Mouse (Mus musculus) hindbrain, embryonic 15.5 days (tissue): ENCODE data around the gene Atxn3. TPM values are rescaled to one million over a fixed set of nuclear protein-coding genes. Genes with fewer than 3 reads are reported as not detected.
A peak's percentile ranks its signal among the peaks of the same experiment; 100 is the strongest.
"Not testable (repeated sequence)": the region's sequence is repeated elsewhere in the genome, so short reads cannot be mapped to it uniquely, and the experiment has no call there.

ENCODE experiments used
- ATAC-seq: fragments of 200-750 bp; cut with Nextera tagmentation; 2 replicates; pipeline ENCODE4 v1.8.0; 2017; ENCODE audit warnings: low read depth, moderate number of reproducible peaks, moderate TSS enrichment; ENCODE audit not compliant: low FRiP score
- H3K27ac ChIP-seq: fragments of 300-500 bp; sonication (generic); replicated peaks from 2 replicates; pipeline ENCODE4 v1.5.1; 2015; ENCODE audit warnings: mild to moderate bottlenecking, inconsistent platforms
- H3K27me3 ChIP-seq: fragments of 300-500 bp; sonication (generic); 2 replicates; pipeline ENCODE4 v1.6.1; 2015; ENCODE audit warnings: control low read depth, inconsistent platforms
- H3K36me3 ChIP-seq: fragments of 300-500 bp; sonication (generic); 2 replicates; pipeline ENCODE4 v1.6.1; 2015; ENCODE audit warnings: control low read depth, inconsistent platforms
- H3K4me1 ChIP-seq: fragments of 300-500 bp; sonication (generic); replicated peaks from 2 replicates; pipeline ENCODE4 v1.6.1; 2015; ENCODE audit warnings: control low read depth, inconsistent platforms
- H3K4me2 ChIP-seq: fragments of 300-500 bp; sonication (generic); 2 replicates; pipeline ENCODE4 v1.6.1; 2015; ENCODE audit warnings: moderate library complexity, mild to moderate bottlenecking, inconsistent platforms
- H3K4me3 ChIP-seq: fragments of 300-500 bp; sonication (generic); 2 replicates; pipeline ENCODE4 v1.5.1; 2015; ENCODE audit warnings: mild to moderate bottlenecking, inconsistent platforms
- H3K9ac ChIP-seq: fragments of 300-500 bp; sonication (generic); 2 replicates; pipeline ENCODE4 v1.6.1; 2015; ENCODE audit warnings: inconsistent platforms
- H3K9me3 ChIP-seq: fragments of 300-500 bp; sonication (generic); 2 replicates; pipeline ENCODE4 v1.6.1; 2016; ENCODE audit warnings: control low read depth, inconsistent platforms
- WGBS: fragments of 180-500 bp; shearing (Covaris S2); methylation state at CpG from one replicate; pipeline ENCODE4 v1.1.7; 2015; 5-methylcytosine and 5-hydroxymethylcytosine counted together
- polyA plus RNA-seq: library from polyadenylated mRNA; unstranded; fragments of >200 nt; fragmentation: Nextera tagmentation; extraction: Ambion mirVana; gene quantifications from 2 replicates; pipeline ENCODE4 v1.2.1, GENCODE M21; 2015

Gene Atxn3
- polyA plus RNA-seq, 1 experiment from 2014 or later = 8.2 TPM

DNA sequence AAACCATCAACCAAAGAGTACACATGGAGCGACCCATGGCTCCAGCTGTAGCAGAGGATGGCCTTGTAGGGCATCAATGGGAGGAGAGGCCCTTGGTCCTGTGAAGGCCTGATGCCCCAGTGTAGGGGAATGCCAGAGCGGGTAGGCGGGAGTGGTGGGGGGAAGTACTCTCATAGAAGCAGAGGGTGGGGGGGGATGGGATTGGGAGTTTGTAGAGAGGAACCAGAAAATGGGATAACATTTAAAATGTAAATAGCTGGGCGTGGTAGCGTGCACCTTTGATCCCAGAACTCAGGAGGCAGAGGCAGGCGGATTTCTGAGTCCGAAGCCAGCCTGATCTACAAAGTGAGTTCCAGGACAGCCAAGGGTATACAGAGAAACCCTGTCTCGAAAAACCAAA is 2.2 kb downstream of the Atxn3 start:
- 95% methylated on average over 8 of the region's 8 CpGs for WGBS
- H3K4me1 ChIP-seq = peaks cover 14% of the 10 kb centered on the region
- not testable (repeated sequence) for ATAC-seq, H3K36me3 ChIP-seq, H3K4me2 ChIP-seq, H3K4me3 ChIP-seq, H3K9ac ChIP-seq, H3K27ac ChIP-seq, H3K27me3 ChIP-seq, H3K9me3 ChIP-seq

DNA sequence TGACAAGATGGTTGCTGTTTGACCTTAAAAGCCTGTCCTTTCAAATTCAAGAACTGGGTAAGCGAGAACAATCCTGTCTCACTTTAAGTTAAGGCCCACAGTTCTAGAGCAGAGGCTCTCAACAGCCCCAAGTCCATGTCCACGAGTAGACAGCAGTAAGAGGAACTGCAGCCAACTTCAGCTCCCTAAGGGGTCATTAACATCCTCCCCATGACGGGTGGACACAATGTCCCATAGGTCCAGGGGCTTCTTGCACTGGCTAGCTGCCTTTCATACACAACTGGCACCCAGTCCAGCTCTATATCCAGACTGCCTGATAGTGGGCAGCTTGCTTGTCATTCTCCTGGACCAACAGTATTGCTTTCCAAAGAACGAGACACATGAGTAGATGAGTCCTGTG is 9.2 kb downstream of the Atxn3 start:
- no peak overlapping the region for H3K4me2 ChIP-seq
- no peak overlapping the region for H3K27ac ChIP-seq
- no peaks in the 10 kb centered on the region for H3K4me1 ChIP-seq
- H3K4me3 ChIP-seq = no peak overlapping the region
- H3K36me3 ChIP-seq = peaks cover 26% of the 10 kb centered on the region
- H3K27me3 ChIP-seq = no peaks in the 10 kb centered on the region
- no peak for ATAC-seq
- H3K9ac ChIP-seq = no peak overlapping the region
- WGBS = 73% methylated on average over 4 of the region's 4 CpGs
- no peaks in the 10 kb centered on the region for H3K9me3 ChIP-seq

DNA sequence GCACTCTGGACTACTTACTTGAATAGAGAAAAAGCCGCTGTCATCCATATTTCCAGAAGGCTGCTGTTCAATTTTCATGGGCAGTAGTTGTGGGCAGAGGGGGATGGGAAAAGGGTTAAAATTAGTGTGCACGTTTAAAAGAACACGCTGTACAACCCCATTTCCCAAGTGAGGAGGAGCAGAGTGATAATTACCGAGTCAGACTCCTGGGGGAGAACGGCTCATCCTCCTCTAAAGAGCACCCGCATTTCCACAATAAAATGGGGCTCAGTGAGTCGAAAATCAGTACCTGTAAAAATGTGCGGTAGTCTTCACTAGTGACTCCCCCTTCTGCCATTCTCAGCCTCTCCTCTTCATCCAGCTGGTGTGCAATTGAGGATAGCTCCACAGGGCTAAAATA is 10.1 kb downstream of the Atxn3 start:
- Histone ChIP-seq H3K27me3 (no peaks in the 10 kb centered on the region), H3K4me3 (no peak overlapping the region), H3K4me2 (no peak overlapping the region), H3K9ac (no peak overlapping the region), H3K27ac (no peak overlapping the region), H3K36me3 (peaks cover 26% of the 10 kb centered on the region), H3K9me3 (no peaks in the 10 kb centered on the region), H3K4me1 (no peaks in the 10 kb centered on the region)
- WGBS = 81% methylated on average over 8 of the region's 8 CpGs
- no peak for ATAC-seq

DNA sequence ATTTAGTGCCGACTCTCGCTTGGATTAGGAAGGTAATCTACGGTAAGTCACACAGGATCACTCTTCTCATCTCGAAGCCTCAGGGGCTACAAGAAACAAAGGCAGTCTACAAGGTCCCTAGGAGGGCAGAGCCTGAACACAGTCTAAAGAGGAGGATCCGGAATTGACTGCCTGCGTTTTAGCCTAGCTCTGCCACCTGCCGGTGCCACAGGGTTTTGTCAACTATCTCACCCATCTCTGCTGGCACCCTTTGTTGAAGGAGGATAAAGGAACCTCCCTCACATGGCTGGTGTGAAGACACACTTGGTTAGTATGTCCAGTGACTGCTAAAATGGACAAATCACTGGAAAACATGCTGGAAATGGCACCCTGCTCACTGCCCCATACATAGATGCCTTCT is 20.5 kb downstream of the Atxn3 start:
- Histone ChIP-seq H3K4me2 (no peak overlapping the region), H3K27me3 (no peaks in the 10 kb centered on the region), H3K36me3 (peaks cover 51% of the 10 kb centered on the region), H3K9me3 (no peaks in the 10 kb centered on the region), H3K4me1 (no peaks in the 10 kb centered on the region), H3K9ac (no peak overlapping the region), H3K27ac (no peak overlapping the region), H3K4me3 (no peak overlapping the region)
- WGBS = 85% methylated on average over 7 of the region's 7 CpGs
- no peak for ATAC-seq

GRCm38 (mm10) chr12:101935223-101935622 is 22.8 kb downstream of the Atxn3 start:
- no peak overlapping the region for H3K4me3 ChIP-seq
- no peak for ATAC-seq
- no peak overlapping the region for H3K27ac ChIP-seq
- H3K36me3 ChIP-seq = peaks cover 55% of the 10 kb centered on the region
- WGBS = 97% methylated on average over 3 of the region's 3 CpGs
- H3K27me3 ChIP-seq = no peaks in the 10 kb centered on the region
- H3K4me2 ChIP-seq = no peak overlapping the region
- no peak overlapping the region for H3K9ac ChIP-seq
- H3K4me1 ChIP-seq = no peaks in the 10 kb centered on the region
- no peaks in the 10 kb centered on the region for H3K9me3 ChIP-seq

DNA sequence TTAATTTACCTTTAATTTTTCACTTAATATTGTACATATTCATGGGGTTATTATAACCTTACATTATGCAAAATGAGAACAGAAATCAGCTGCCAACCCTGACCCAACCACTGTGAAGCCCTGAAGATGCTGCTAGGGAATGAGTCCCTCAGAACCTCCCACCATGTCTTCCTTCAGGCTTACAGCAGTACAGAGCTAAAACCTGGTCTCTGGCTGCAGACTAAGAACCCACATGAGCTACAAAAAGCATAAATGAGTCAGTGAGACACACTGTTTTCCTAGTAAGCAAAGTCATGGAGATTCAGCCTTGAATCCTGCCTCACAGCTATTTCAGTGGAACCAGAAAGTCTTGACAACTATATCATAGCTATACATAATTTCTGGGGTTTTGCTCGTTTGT is 29.6 kb downstream of the Atxn3 start:
- Histone ChIP-seq H3K4me2 (no peak overlapping the region), H3K4me1 (no peaks in the 10 kb centered on the region), H3K9ac (no peak overlapping the region), H3K4me3 (no peak overlapping the region), H3K27ac (no peak overlapping the region), H3K27me3 (no peaks in the 10 kb centered on the region), H3K36me3 (peaks cover 83% of the 10 kb centered on the region), H3K9me3 (no peaks in the 10 kb centered on the region)
- ATAC-seq = no peak
- 90% methylated on average over 1 of the region's 1 CpGs for WGBS

- no peak overlapping the region for H3K27ac ChIP-seq
- ATAC-seq = no peak
- H3K9ac ChIP-seq = no peak overlapping the region
- no peak overlapping the region for H3K4me2 ChIP-seq
- no peak overlapping the region for H3K4me3 ChIP-seq
- 87% methylated on average over 6 of the region's 6 CpGs for WGBS
- H3K27me3 ChIP-seq = no peaks in the 10 kb centered on the region
- H3K4me1 ChIP-seq = no peaks in the 10 kb centered on the region
- no peaks in the 10 kb centered on the region for H3K9me3 ChIP-seq
- H3K36me3 ChIP-seq = peaks cover 46% of the 10 kb centered on the region
Observed at GRCm38 (mm10) chr12:101922313-101922712, 35.7 kb downstream of the Atxn3 start.

DNA sequence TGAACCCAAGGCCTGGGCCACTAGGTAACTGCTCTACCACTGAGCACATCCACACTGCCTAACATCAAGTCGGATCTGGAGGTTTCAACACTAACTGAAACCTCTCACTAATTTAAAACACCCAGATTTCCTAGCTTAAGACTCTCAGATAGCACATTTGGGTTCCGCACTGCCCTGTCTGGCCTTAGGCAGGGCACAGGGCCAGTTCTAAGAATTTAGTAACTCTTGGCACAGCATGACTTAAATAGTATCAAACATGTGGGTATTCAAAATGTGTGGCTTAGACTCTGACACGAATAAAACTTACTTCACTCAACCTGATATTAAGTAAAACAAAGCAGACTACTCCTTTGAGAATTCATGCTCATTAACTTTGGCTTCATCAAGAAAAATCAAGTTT is 38.2 kb downstream of the Atxn3 start:
- Histone ChIP-seq H3K27ac (no peak overlapping the region), H3K36me3 (peaks cover 24% of the 10 kb centered on the region), H3K4me3 (no peak overlapping the region), H3K9me3 (no peaks in the 10 kb centered on the region), H3K9ac (no peak overlapping the region), H3K27me3 (no peaks in the 10 kb centered on the region), H3K4me1 (no peaks in the 10 kb centered on the region), H3K4me2 (no peak overlapping the region)
- ATAC-seq = no peak
- WGBS = 83% methylated on average over 3 of the region's 3 CpGs

DNA sequence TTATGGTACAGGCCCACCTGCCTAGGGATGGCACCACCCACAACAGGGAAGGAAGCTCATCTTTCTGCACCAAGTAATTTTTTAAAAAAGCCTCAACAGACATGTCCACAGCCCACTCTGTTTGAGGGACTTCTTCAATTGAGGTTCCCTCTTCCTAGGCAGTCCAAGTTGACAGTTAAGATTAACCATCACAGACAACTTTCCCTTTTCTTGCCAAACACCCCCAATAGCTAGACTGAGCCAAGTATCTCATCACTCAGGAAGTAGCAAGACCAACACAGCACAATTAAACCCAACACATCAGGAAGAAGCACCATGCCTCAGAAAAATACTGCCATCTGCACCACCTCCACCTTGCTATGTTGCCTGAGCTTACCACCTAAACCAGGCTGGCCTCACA is 40.9 kb downstream of the Atxn3 start:
- H3K4me1 ChIP-seq = peaks cover 7% of the 10 kb centered on the region
- ATAC-seq = no peak
- peaks cover under 1% of the 10 kb centered on the region for H3K36me3 ChIP-seq
- H3K27me3 ChIP-seq = no peaks in the 10 kb centered on the region
- no peak overlapping the region for H3K4me2 ChIP-seq
- no peak overlapping the region for H3K9ac ChIP-seq
- H3K27ac ChIP-seq = no peak overlapping the region
- no peak overlapping the region for H3K4me3 ChIP-seq
- H3K9me3 ChIP-seq = no peaks in the 10 kb centered on the region

DNA sequence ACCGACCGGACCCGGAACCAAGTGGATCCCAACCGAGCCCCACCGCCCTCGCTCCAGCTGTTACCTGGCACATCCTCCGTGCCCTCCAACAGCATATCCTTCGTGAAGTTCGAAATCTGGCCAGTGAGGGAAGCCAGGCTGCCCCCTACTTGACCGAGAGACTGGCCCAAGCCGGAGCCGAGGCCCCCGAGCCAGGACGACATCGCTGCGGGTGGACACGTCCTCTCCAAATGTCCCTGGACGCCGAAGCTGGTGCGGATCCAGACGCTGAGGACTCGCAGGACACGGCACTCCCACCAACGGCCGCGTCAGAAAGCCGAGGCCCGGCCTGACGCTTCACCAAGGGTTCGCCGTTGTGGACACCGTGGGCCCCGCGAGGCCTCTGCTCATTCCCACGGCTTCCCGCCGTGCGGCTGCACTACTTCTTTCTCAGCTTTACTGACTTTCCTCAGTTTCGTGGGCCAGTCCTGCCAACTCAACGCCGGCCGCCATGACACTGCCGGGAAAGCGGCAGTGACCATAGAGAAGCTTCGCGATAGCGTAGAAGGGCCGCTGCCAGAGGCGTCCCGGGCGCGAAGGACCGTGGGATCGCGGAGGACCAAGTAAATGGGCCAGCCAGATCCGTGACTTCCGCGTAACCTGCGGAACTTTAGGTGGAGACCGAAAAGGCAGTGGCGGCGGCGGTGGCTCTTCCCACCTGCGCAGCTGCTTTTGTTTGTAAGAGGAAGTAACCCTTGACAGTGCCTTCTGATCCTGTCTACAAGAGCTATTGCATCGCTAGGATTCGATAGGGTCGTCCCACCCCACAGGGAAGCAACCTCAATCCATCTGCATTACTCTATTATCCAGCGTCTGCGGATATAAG is 45.2 kb downstream of the Atxn3 start, which contains the start of gene Trip11:
TSS of gene Trip11 (minus strand) at position 642 of the 865 bp plus-strand sequence.
- H3K36me3 ChIP-seq = 0 out of 2 replicates have a peak, but pooled peaks cover 8% of the 10 kb centered on the region
- no peaks in the 10 kb centered on the region for H3K27me3 ChIP-seq
- ATAC-seq = peak; percentile 96
- H3K4me2 ChIP-seq = peak within 1 kb of the TSS; percentile 77
- under 1% methylated on average over 69 of the region's 69 CpGs for WGBS
- H3K9me3 ChIP-seq = no peaks in the 10 kb centered on the region
- H3K9ac ChIP-seq = peak within 1 kb of the TSS; percentile 79
- peaks cover 26% of the 10 kb centered on the region for H3K4me1 ChIP-seq
- peak within 1 kb of the TSS; percentile 86 for H3K4me3 ChIP-seq
- peak within 1 kb of the TSS; percentile 86 for H3K27ac ChIP-seq

DNA sequence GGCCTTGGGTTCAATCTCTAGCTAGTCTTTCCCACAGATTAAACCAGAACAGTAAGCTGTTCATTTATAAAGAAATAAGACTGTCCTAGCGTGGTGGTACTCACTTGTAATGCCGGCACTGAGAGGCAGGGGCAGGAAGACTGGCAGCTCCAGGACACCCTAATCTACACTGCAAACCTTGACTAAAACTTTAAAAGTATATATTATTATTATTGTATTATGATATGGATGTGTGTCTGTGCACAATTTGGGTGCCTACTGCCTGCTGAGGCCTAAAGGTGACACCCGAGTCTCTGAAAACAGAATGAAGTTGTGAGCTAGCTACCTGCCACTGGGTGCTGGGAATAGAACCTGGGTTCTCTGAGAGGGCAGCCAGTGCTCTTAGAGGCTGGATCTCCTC is 46.7 kb downstream of the Atxn3 start:
- WGBS = 84% methylated on average over 3 of the region's 3 CpGs

DNA sequence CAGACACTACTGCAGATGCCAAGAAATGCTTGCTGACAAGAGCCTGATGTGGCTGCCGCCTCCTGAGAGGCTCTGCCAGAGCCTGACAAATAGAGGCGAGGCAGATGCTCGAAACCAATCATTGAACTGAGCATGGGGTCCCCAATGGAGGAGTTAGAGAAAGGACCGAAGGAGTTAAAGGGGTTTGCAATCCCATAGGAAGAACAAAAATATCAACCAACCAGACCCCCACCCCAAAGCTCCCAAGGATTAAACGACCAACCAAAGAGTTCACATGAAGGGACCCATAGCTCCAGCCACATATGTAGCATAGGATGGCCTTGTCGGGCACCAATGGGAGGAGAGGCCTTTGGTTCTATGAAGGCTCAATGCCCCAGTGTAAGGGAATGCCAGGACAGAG is 47.7 kb downstream of the Atxn3 start:
- Histone ChIP-seq H3K36me3 (peaks cover 8% of the 10 kb centered on the region; the same call in 1 of the 2 replicates), H3K9ac (no peak overlapping the region), H3K27ac (no peak overlapping the region), H3K4me3 (no peak overlapping the region), H3K4me1 (peaks cover 26% of the 10 kb centered on the region), H3K4me2 (no peak overlapping the region), H3K27me3 (no peaks in the 10 kb centered on the region), H3K9me3 (no peaks in the 10 kb centered on the region)
- no peak for ATAC-seq
- WGBS = 89% methylated on average over 6 of the region's 6 CpGs

More for the DNA sequence above, 46.7 kb downstream of the Atxn3 start:
- peak overlapping the region; percentile 11; the same call in 1 of the 2 replicates for H3K9ac ChIP-seq
- H3K27ac ChIP-seq = no peak overlapping the region
- H3K9me3 ChIP-seq = no peaks in the 10 kb centered on the region
- H3K36me3 ChIP-seq = 0 out of 2 replicates have a peak, but pooled peaks cover 8% of the 10 kb centered on the region
- H3K4me3 ChIP-seq = no peak overlapping the region
- H3K4me2 ChIP-seq = peak overlapping the region; percentile 77
- ATAC-seq = no peak
- peaks cover 26% of the 10 kb centered on the region for H3K4me1 ChIP-seq
- H3K27me3 ChIP-seq = no peaks in the 10 kb centered on the region
